Mouse (Mus musculus) midbrain, embryonic 11.5 days (tissue): ENCODE results near the gene Rdh14. TPM values are rescaled to one million over a fixed set of nuclear protein-coding genes. Genes with fewer than 3 reads are reported as not detected.

Experiments used
- ATAC-seq: fragments of 200-750 bp; cut with Nextera tagmentation; 2 replicates; pipeline ENCODE4 v1.8.0; 2017; ENCODE audit warnings: moderate TSS enrichment, moderate library complexity; ENCODE audit not compliant: low FRiP score
- DNase-seq: peaks from one replicate; pipeline ENCODE4 v3.0.0; 2015; ENCODE audit warnings: low spot score; ENCODE audit errors: missing footprints
- H3K27ac ChIP-seq: fragments of 300-500 bp; sonication (generic); 2 replicates; pipeline ENCODE4 v1.5.1; 2014; ENCODE audit warnings: low read depth, low read length
- H3K27me3 ChIP-seq: fragments of 300-500 bp; sonication (generic); 2 replicates; pipeline ENCODE4 v1.6.1; 2014; ENCODE audit warnings: mild to moderate bottlenecking, low read length, moderate library complexity, mixed read lengths; ENCODE audit not compliant: control insufficient read depth, insufficient read depth
- H3K36me3 ChIP-seq: fragments of 300-500 bp; sonication (generic); 2 replicates; pipeline ENCODE4 v1.6.1; 2014; ENCODE audit warnings: mild to moderate bottlenecking, low read length, moderate library complexity, mixed read lengths; ENCODE audit not compliant: control insufficient read depth, insufficient read depth
- H3K4me1 ChIP-seq: fragments of 300-500 bp; sonication (generic); 2 replicates; pipeline ENCODE4 v1.6.1; 2014; ENCODE audit warnings: low read length; ENCODE audit not compliant: control insufficient read depth, insufficient read depth
- H3K4me2 ChIP-seq: fragments of 300-500 bp; sonication (generic); 2 replicates; pipeline ENCODE4 v1.6.1; 2014; ENCODE audit warnings: mild to moderate bottlenecking, moderate library complexity
- H3K4me3 ChIP-seq: fragments of 300-500 bp; sonication (generic); 2 replicates; pipeline ENCODE4 v1.5.1; 2014; ENCODE audit warnings: low read depth, low read length
- H3K9ac ChIP-seq: fragments of 300-500 bp; sonication (generic); 2 replicates; pipeline ENCODE4 v1.6.1; 2014; ENCODE audit warnings: low read length
- H3K9me3 ChIP-seq: fragments of 300-500 bp; sonication (generic); 2 replicates; pipeline ENCODE4 v1.6.1; 2016; ENCODE audit warnings: low read length; ENCODE audit not compliant: control insufficient read depth
- WGBS: fragments of 180-500 bp; shearing (Covaris S2); extraction: QIAGEN DNeasy Blood & Tissue Kit; methylation state at CpG from one replicate; pipeline ENCODE4 v1.1.7; 2014; 5-methylcytosine and 5-hydroxymethylcytosine counted together
- polyA plus RNA-seq: library from polyadenylated mRNA; unstranded; fragments of >200 nt; fragmentation: Nextera tagmentation; extraction: Ambion mirVana; gene quantifications from 2 replicates; pipeline ENCODE4 v1.2.1, GENCODE M21; 2014

The Rdh14 gene
- polyA plus RNA-seq = 30.4 and 31.0 TPM in 2 replicates

- 0 out of 2 replicates have a peak, but pooled peaks cover 2% of the 10 kb centered on the region for H3K4me1 ChIP-seq
- H3K4me3 ChIP-seq = peak within 1 kb of the TSS; percentile 71
- no peaks in the 10 kb centered on the region for H3K36me3 ChIP-seq
- peak within 1 kb of the TSS; percentile 93 for H3K9ac ChIP-seq
- peak within 1 kb of the TSS; percentile 58 for H3K4me2 ChIP-seq
- H3K9me3 ChIP-seq = no peaks in the 10 kb centered on the region
- ATAC-seq (peak; percentile 99), DNase-seq (peak; percentile 99)
- H3K27me3 ChIP-seq = no peaks in the 10 kb centered on the region
- H3K27ac ChIP-seq = peak within 1 kb of the TSS; percentile 80
- under 1% methylated on average over 53 of the region's 53 CpGs for WGBS
Observed at GRCm38 (mm10) chr12:10390671-10391441, at the start of gene Rdh14. Gene Rdh14, plus strand, starts transcription at chr12:10390772.

- no peak for DNase-seq
- Histone ChIP-seq H3K36me3 (no peaks in the 10 kb centered on the region), H3K4me3 (no peak overlapping the region), H3K9ac (no peak overlapping the region), H3K4me1 (no peaks in the 10 kb centered on the region), H3K27ac (no peak overlapping the region), H3K4me2 (no peak overlapping the region), H3K9me3 (no peaks in the 10 kb centered on the region), H3K27me3 (no peaks in the 10 kb centered on the region)
- 39% methylated on average over 3 of the region's 3 CpGs for WGBS
- ATAC-seq = no peak
Observed at GRCm38 (mm10) chr12:10350706-10351105, 39.9 kb upstream of the Rdh14 start.

- no peak for DNase-seq
- H3K36me3 ChIP-seq = no peaks in the 10 kb centered on the region
- no peak overlapping the region for H3K9ac ChIP-seq
- no peak overlapping the region for H3K4me2 ChIP-seq
- H3K9me3 ChIP-seq = no peaks in the 10 kb centered on the region
- H3K4me3 ChIP-seq = no peak overlapping the region
- H3K27me3 ChIP-seq = no peaks in the 10 kb centered on the region
- no peak overlapping the region for H3K27ac ChIP-seq
- WGBS = 65% methylated on average over 6 of the region's 6 CpGs
- ATAC-seq = no peak
- H3K4me1 ChIP-seq = no peaks in the 10 kb centered on the region
Observed at GRCm38 (mm10) chr12:10357756-10358155, 32.8 kb upstream of the Rdh14 start.

GRCm38 (mm10) chr12:10369673-10370072 lies 20.9 kb upstream of the Rdh14 start, which contains the start of gene Nt5c1b:
Gene Nt5c1b, plus strand, starts transcription at chr12:10369973.
- no peaks in the 10 kb centered on the region for H3K4me1 ChIP-seq
- H3K4me3 ChIP-seq = no peak within 1 kb of the TSS
- no peak within 1 kb of the TSS for H3K4me2 ChIP-seq
- WGBS = 79% methylated on average over 3 of the region's 3 CpGs
- H3K9me3 ChIP-seq = no peaks in the 10 kb centered on the region
- no peak for DNase-seq
- H3K36me3 ChIP-seq = no peaks in the 10 kb centered on the region
- no peaks in the 10 kb centered on the region for H3K27me3 ChIP-seq
- no peak within 1 kb of the TSS for H3K27ac ChIP-seq
- H3K9ac ChIP-seq = no peak within 1 kb of the TSS
- no peak for ATAC-seq

GRCm38 (mm10) chr12:10400788-10401187 lies 10.2 kb downstream of the Rdh14 start:
- Histone ChIP-seq H3K9me3 (no peaks in the 10 kb centered on the region), H3K9ac (no peak overlapping the region), H3K4me2 (no peak overlapping the region), H3K4me3 (no peak overlapping the region), H3K4me1 (no peaks in the 10 kb centered on the region), H3K27me3 (no peaks in the 10 kb centered on the region), H3K36me3 (no peaks in the 10 kb centered on the region), H3K27ac (no peak overlapping the region)
- WGBS = 74% methylated on average over 1 of the region's 1 CpGs
- ATAC-seq (no peak), DNase-seq (no peak)

- Histone ChIP-seq H3K9me3 (no peaks in the 10 kb centered on the region), H3K27ac (no peak overlapping the region), H3K27me3 (no peaks in the 10 kb centered on the region), H3K4me2 (no peak overlapping the region), H3K4me1 (no peaks in the 10 kb centered on the region), H3K4me3 (no peak overlapping the region), H3K36me3 (no peaks in the 10 kb centered on the region), H3K9ac (no peak overlapping the region)
- 89% methylated on average over 9 of the region's 9 CpGs for WGBS
- ATAC-seq = no peak
- no peak for DNase-seq
Observed at GRCm38 (mm10) chr12:10402421-10403115, 12.0 kb downstream of the Rdh14 start.

GRCm38 (mm10) chr12:10410511-10411179 lies 20.1 kb downstream of the Rdh14 start:
- 91% methylated on average over 3 of the region's 3 CpGs for WGBS

GRCm38 (mm10) chr12:10411453-10411852 lies 20.9 kb downstream of the Rdh14 start:
- Histone ChIP-seq H3K4me2 (no peak overlapping the region), H3K9ac (no peak overlapping the region), H3K4me1 (no peaks in the 10 kb centered on the region), H3K4me3 (no peak overlapping the region), H3K36me3 (no peaks in the 10 kb centered on the region), H3K27ac (no peak overlapping the region), H3K27me3 (no peaks in the 10 kb centered on the region), H3K9me3 (no peaks in the 10 kb centered on the region)
- DNase-seq (no peak), ATAC-seq (no peak)
- WGBS = 89% methylated on average over 1 of the region's 1 CpGs

More at GRCm38 (mm10) chr12:10410511-10411179, 20.1 kb downstream of the Rdh14 start:
- Histone ChIP-seq H3K9me3 (no peaks in the 10 kb centered on the region), H3K4me2 (no peak overlapping the region), H3K4me3 (no peak overlapping the region), H3K4me1 (no peaks in the 10 kb centered on the region), H3K9ac (no peak overlapping the region), H3K27ac (no peak overlapping the region), H3K36me3 (no peaks in the 10 kb centered on the region), H3K27me3 (no peaks in the 10 kb centered on the region)
- no peak for ATAC-seq
- no peak for DNase-seq

- H3K27ac ChIP-seq = no peak overlapping the region
- no peak overlapping the region for H3K9ac ChIP-seq
- H3K36me3 ChIP-seq = no peaks in the 10 kb centered on the region
- DNase-seq (no peak), ATAC-seq (no peak)
- WGBS = 82% methylated on average over 3 of the region's 3 CpGs
- no peaks in the 10 kb centered on the region for H3K9me3 ChIP-seq
- H3K4me3 ChIP-seq = no peak overlapping the region
- no peak overlapping the region for H3K4me2 ChIP-seq
- H3K4me1 ChIP-seq = no peaks in the 10 kb centered on the region
- no peaks in the 10 kb centered on the region for H3K27me3 ChIP-seq
Observed at GRCm38 (mm10) chr12:10422347-10422746, 31.8 kb downstream of the Rdh14 start.
